Mouse (Mus musculus) olfactory bulb, adult 2 months (tissue): ENCODE results near the gene U2af1l4.

Experiments used
- CTCF ChIP-seq: fragments of 200-500 bp; IDR thresholded peaks from 2 replicates; pipeline ENCODE4 v1.5.1; 2012; ENCODE audit warnings: low read depth, mild to moderate bottlenecking, low read length, moderate library complexity; ENCODE audit not compliant: insufficient read depth
- POLR2A ChIP-seq: fragments of 200-500 bp; IDR thresholded peaks from 2 replicates; pipeline ENCODE4 v1.6.1; 2012; ENCODE audit warnings: mild to moderate bottlenecking, low read depth, low read length, moderate library complexity; ENCODE audit not compliant: insufficient read depth

GRCm38 (mm10) chr7:30588676-30589434 is 25.8 kb downstream of the U2af1l4 start, which contains the start of gene Kmt2b:
- no peak for TF ChIP-seq POLR2A
- TF ChIP-seq CTCF = no peak
